Mouse (Mus musculus): ENCODE data around the gene Zbtb24.

DNA sequence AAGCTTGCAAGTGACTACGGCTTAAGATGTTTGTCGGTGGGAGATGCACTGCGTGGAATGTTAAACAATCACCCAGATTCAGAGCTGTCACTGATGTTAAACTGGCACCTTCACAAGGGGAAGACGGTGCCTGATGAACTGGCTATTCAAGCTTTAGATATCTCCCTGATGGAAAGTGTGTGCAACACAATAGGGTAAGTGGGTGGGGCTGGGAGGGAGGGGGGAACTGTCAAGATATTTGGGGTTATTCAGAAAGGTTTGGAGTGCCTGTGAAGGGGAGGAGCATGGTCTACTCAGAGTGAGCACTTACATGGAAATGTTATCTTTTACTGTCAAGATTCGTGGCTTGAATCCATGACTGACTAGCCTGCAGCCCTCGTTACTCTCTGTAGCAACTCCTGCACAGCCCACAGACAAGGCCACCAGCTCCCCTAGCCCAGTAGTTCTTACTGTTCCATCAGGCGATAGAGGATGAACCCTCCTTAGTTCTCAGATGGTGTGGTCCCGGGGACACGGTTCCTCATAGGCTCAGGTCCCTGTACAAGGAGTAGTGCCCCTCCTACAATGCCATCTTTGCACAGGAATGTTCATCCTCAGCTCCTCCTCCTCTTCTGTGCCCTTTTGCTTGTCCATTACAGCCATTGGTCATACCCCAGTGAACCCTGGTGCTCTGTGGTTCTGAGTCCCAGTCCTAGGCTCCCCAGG, 29.5 kb upstream of the Zbtb24 start:
- no peak for TF ChIP-seq EP300 (IDR thresholded peaks at IDR 0.05; ENCODE audit: low read depth)
- TF ChIP-seq CTCF (IDR thresholded peaks at IDR 0.05; ENCODE audit: low read depth) = no peak
